Mouse (Mus musculus): ENCODE data around the gene Coro1b.

GRCm38 (mm10) chr19:4196048-4196447, 47.6 kb downstream of the Coro1b start:
- no peak for TF ChIP-seq CTCF (IDR thresholded peaks at IDR 0.05; ENCODE audit: low read depth, low read length)
- TF ChIP-seq POLR2A (IDR thresholded peaks at IDR 0.05; ENCODE audit: extremely low read depth, insufficient read depth, low read length): no peak
